ENCODE assay signal across 15 mouse cellular contexts in the genomic region with DNA sequence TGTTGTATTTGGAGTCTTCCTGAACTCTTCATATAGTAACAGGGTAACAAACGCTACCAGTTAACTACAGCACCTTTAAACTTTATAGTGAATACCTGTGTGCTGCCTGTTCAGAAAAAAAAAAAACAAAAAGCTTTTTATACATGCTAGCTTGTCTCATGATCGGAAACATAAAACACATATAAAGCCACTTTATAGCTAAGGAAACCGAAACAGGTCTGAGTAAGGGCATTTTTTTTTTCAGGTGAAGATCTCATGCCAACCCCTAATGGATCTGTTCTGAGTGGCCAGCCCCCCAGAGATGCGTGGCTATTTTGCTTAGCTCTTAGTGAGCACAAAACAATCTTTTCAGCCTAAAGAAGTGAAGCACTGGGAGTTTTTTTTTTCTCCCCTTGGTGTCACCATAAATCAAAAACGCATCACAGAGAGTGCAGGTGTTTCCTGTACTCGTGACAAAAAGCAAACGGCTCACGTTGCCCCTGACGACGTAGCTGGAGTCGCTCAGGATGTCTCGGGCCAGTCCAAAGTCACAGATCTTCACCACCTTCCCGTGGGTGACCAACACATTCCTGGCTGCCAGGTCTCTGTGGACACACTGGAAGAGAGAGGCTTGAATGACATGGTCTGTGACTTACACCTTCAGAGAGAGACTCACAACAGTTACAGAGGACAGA. TPM values are rescaled to one million over a fixed set of nuclear protein-coding genes. Genes with fewer than 3 reads are reported as not detected.
DNase-seq lines count a peak whose midpoint lies in the region; ATAC-seq and TF ChIP-seq lines count a peak whose summit lies in the region.
"Had no signal": no experiment of that assay in that cellular context is flagged by ENCODE, and none has a peak within 500 bp of the region (broad histone marks: within the 10 kb centered on the region; RNA-seq: fewer than 3 reads in every experiment).

No protein-coding gene starts in this region.

- H3K9me3 ChIP-seq in heart, embryonic 10.5 days: no peaks in the 10 kb centered on the region
- no peaks in the 10 kb centered on the region for H3K9me3 ChIP-seq in midbrain, postnatal 0 days (ENCODE audit: low read length)
- H3K9me3 ChIP-seq in midbrain, embryonic 15.5 days: no peaks in the 10 kb centered on the region
- H3K9me3 ChIP-seq: forebrain, embryonic 15.5 days; heart, embryonic 15.5 days; lung, embryonic 15.5 days had no signal

- H3K27ac ChIP-seq in heart, embryonic 10.5 days: no peak overlapping the region
- no peak overlapping the region for H3K27ac ChIP-seq in midbrain, postnatal 0 days (ENCODE audit: low read depth, low read length)
- H3K27ac ChIP-seq in midbrain, embryonic 15.5 days: no peak overlapping the region
- H3K27ac ChIP-seq: forebrain, embryonic 15.5 days; heart, embryonic 15.5 days; lung, embryonic 15.5 days had no signal

- peak; percentile 83 for DNase-seq in heart, adult 11 months
- DNase-seq in heart, embryonic 10.5 days (ENCODE audit: low spot score): no peak
- DNase-seq in A20 (ENCODE audit: low read depth, low spot score): peak; percentile 96
- peak; percentile 27 to 60 for DNase-seq in spleen, postnatal 10 days (ENCODE audit: low spot score in 2 of 2)
- DNase-seq in midbrain, postnatal 0 days (ENCODE audit: low spot score): no peak
- DNase-seq in right cerebral cortex, postnatal 14 days: no peak

- H3K27me3 ChIP-seq in heart, embryonic 10.5 days (ENCODE audit: insufficient read depth, poor library complexity, severe bottlenecking): no peaks in the 10 kb centered on the region
- no peaks in the 10 kb centered on the region for H3K27me3 ChIP-seq in midbrain, postnatal 0 days (ENCODE audit: insufficient read depth, low read length)
- no peaks in the 10 kb centered on the region for H3K27me3 ChIP-seq in midbrain, embryonic 15.5 days (replicated peaks)
- H3K27me3 ChIP-seq: forebrain, embryonic 15.5 days; heart, embryonic 15.5 days; lung, embryonic 15.5 days had no signal

- WGBS in heart, embryonic 10.5 days: 58% methylated on average over 13 of the region's 13 CpGs
- WGBS in midbrain, postnatal 0 days: 76% methylated on average over 13 of the region's 13 CpGs
- WGBS in midbrain, embryonic 15.5 days: 80% methylated on average over 13 of the region's 13 CpGs

- H3K4me1 ChIP-seq in heart, embryonic 10.5 days: no peaks in the 10 kb centered on the region
- no peaks in the 10 kb centered on the region for H3K4me1 ChIP-seq in midbrain, postnatal 0 days (ENCODE audit: insufficient read depth, low read length)
- no peaks in the 10 kb centered on the region for H3K4me1 ChIP-seq in midbrain, embryonic 15.5 days
- H3K4me1 ChIP-seq: forebrain, embryonic 15.5 days; heart, embryonic 15.5 days; lung, embryonic 15.5 days had no signal

- no peak overlapping the region for H3K4me3 ChIP-seq in heart, embryonic 10.5 days
- no peak overlapping the region for H3K4me3 ChIP-seq in midbrain, postnatal 0 days (ENCODE audit: low read depth, low read length)
- H3K4me3 ChIP-seq in midbrain, embryonic 15.5 days: no peak overlapping the region
- H3K4me3 ChIP-seq: forebrain, embryonic 15.5 days; heart, embryonic 15.5 days; lung, embryonic 15.5 days had no signal

- ATAC-seq in hematopoietic stem cell, adult 5-6 weeks (replicated peaks in 1 of 2; ENCODE audit: insufficient read depth in 1 of 2, low FRiP score in 2 of 2, low TSS enrichment in 1 of 2, low read depth in 1 of 2, poor library complexity in 2 of 2, severe bottlenecking in 2 of 2): peak; percentile 94
- ATAC-seq in midbrain, postnatal 0 days (ENCODE audit: low FRiP score): no peak
- no peak for ATAC-seq in midbrain, embryonic 15.5 days (replicated peaks)
- ATAC-seq: forebrain, embryonic 15.5 days; intestine, postnatal 0 days had no signal

- H3K4me2 ChIP-seq in midbrain, postnatal 0 days (ENCODE audit: low read depth, low read length, poor library complexity, severe bottlenecking): no peak overlapping the region
- no peak overlapping the region for H3K4me2 ChIP-seq in midbrain, embryonic 15.5 days
- H3K4me2 ChIP-seq: forebrain, embryonic 15.5 days; heart, embryonic 15.5 days; lung, embryonic 15.5 days had no signal

- H3K36me3 ChIP-seq in heart, embryonic 10.5 days: no peaks in the 10 kb centered on the region
- H3K36me3 ChIP-seq in midbrain, postnatal 0 days (ENCODE audit: insufficient read depth, low read length): no peaks in the 10 kb centered on the region
- no peaks in the 10 kb centered on the region for H3K36me3 ChIP-seq in midbrain, embryonic 15.5 days (replicated peaks)
- H3K36me3 ChIP-seq: forebrain, embryonic 15.5 days; heart, embryonic 15.5 days; lung, embryonic 15.5 days had no signal

- no peak overlapping the region for H3K9ac ChIP-seq in midbrain, postnatal 0 days (replicated peaks; ENCODE audit: low read length, poor library complexity, severe bottlenecking)
- H3K9ac ChIP-seq in midbrain, embryonic 15.5 days: no peak overlapping the region
- H3K9ac ChIP-seq: forebrain, embryonic 15.5 days; heart, embryonic 15.5 days; lung, embryonic 15.5 days had no signal

- no peak for TF ChIP-seq CTCF in midbrain, postnatal 0 days (IDR thresholded peaks at IDR 0.05)

RNA-seq across cellular contexts. Expression of a gene that starts 18.6 kb away (rescaled TPM):
- not detected in 2 replicates for polyA plus RNA-seq in heart, embryonic 10.5 days (2016; fragmentation: Nextera tagmentation; extraction: Ambion mirVana)
- total RNA-seq in hematopoietic stem cell, adult 5-6 weeks (2017): not detected in 2 replicates
- not detected in 2 replicates for total RNA-seq in midbrain, postnatal 0 days (2014; rRNA removed)
- polyA plus RNA-seq in midbrain, postnatal 0 days (2015; fragmentation: Nextera tagmentation; extraction: Ambion mirVana): not detected in 2 replicates
- not detected in 2 replicates for polyA plus RNA-seq in midbrain, embryonic 15.5 days (2015; fragmentation: Nextera tagmentation; extraction: Ambion mirVana)
- total RNA-seq: left cerebral cortex, postnatal 10 days had no signal
- polyA plus RNA-seq: C2C12; embryonic facial prominence, embryonic 11.5 days; forebrain, embryonic 15.5 days; heart, embryonic 15.5 days; lung, embryonic 15.5 days had no signal

RNA-seq across cellular contexts. Expression of a gene that starts 33.8 kb away (rescaled TPM):
- polyA plus RNA-seq in heart, embryonic 10.5 days (2016; fragmentation: Nextera tagmentation; extraction: Ambion mirVana): not detected in 2 replicates
- 0.74 TPM in 1 of 2 replicates, not detected in the other for total RNA-seq in hematopoietic stem cell, adult 5-6 weeks (2017)
- not detected in 2 replicates for total RNA-seq in midbrain, postnatal 0 days (2014; rRNA removed)
- not detected in 2 replicates for polyA plus RNA-seq in midbrain, postnatal 0 days (2015; fragmentation: Nextera tagmentation; extraction: Ambion mirVana)
- not detected in 2 replicates for polyA plus RNA-seq in midbrain, embryonic 15.5 days (2015; fragmentation: Nextera tagmentation; extraction: Ambion mirVana)
- total RNA-seq: left cerebral cortex, postnatal 10 days had no signal
- polyA plus RNA-seq: C2C12; embryonic facial prominence, embryonic 11.5 days; forebrain, embryonic 15.5 days; heart, embryonic 15.5 days; lung, embryonic 15.5 days had no signal

RNA-seq across cellular contexts. Expression of a gene that starts 59.4 kb away (rescaled TPM):
- polyA plus RNA-seq in heart, embryonic 10.5 days (2016; fragmentation: Nextera tagmentation; extraction: Ambion mirVana): 0.04 TPM in 1 of 2 replicates, not detected in the other
- 260 and 358 TPM in 2 replicates for total RNA-seq in hematopoietic stem cell, adult 5-6 weeks (2017)
- 2.5 and 2.6 TPM in 2 replicates for total RNA-seq in midbrain, postnatal 0 days (2014; rRNA removed)
- polyA plus RNA-seq in midbrain, postnatal 0 days (2015; fragmentation: Nextera tagmentation; extraction: Ambion mirVana): 2.0 TPM in 2 replicates
- 0.54 and 0.77 TPM in 2 replicates for polyA plus RNA-seq in midbrain, embryonic 15.5 days (2015; fragmentation: Nextera tagmentation; extraction: Ambion mirVana)

Comparison
In these comparisons a context has a peak if more than half of its experiments do, and no peak if none do; other contexts are left out.
1. DNase-seq: peak in heart, adult 11 months (single experiment), A20 (single experiment) and spleen, postnatal 10 days (2 of 2); none in heart, embryonic 10.5 days (single experiment), midbrain, postnatal 0 days (single experiment) and right cerebral cortex, postnatal 14 days (single experiment).
2. ATAC-seq: peak in hematopoietic stem cell, adult 5-6 weeks (2 of 2); none in midbrain, postnatal 0 days (single experiment) and midbrain, embryonic 15.5 days (single experiment).